Mouse (Mus musculus) spleen, adult 2 months (tissue): ENCODE measurements around the gene Fut11.

ENCODE experiments used
- CTCF ChIP-seq: fragments of 200-500 bp; IDR thresholded peaks from 2 replicates; pipeline ENCODE4 v1.5.1; 2011; ENCODE audit warnings: mild to moderate bottlenecking, inconsistent platforms; ENCODE audit not compliant: insufficient read depth, insufficient read length, insufficient replicate concordance; ENCODE audit errors: extremely low read depth
- POLR2A ChIP-seq: fragments of 200-500 bp; IDR thresholded peaks from 2 replicates; pipeline ENCODE4 v1.6.1; 2011; ENCODE audit warnings: low read depth, low read length, inconsistent platforms

DNA sequence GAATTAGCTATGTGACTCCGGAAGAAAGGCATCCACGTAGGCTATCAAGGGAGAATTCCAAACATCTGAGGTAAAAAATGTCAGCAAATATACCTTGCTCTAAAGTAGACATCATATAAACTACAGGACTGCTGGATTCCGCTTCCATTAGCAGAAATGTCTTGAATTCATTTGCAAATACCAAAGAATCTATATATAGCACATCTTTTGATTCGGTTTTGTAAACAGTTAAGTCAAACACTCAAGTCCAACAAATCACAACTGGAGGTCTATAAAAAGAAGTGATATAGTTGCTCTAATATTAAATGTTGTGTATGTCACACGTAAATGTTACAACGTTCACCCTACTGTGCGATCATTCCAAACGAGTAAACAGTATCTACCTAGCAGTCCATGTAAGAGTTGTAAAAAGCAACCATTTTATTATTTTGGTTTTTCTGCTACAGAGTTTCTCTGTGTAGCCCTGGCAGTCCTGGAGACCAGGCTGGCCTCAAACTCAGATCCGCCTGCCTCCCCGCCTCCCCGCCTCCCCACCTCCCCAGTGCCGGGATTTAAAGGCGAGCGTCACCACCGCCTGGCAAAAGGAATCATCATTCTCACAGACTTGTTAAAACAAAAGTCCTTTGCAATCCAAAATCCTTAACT is 7.5 kb downstream of the Fut11 start:
- TF ChIP-seq CTCF (no peak), POLR2A (no peak)
